Mouse (Mus musculus): ENCODE measurements around the gene Ppm1e. TPM values are rescaled to one million over a fixed set of nuclear protein-coding genes. Genes with fewer than 3 reads are reported as not detected.

Ppm1e gene
- polyA plus RNA-seq, 1 experiment from 2014 or later = 22.6 TPM

DNA sequence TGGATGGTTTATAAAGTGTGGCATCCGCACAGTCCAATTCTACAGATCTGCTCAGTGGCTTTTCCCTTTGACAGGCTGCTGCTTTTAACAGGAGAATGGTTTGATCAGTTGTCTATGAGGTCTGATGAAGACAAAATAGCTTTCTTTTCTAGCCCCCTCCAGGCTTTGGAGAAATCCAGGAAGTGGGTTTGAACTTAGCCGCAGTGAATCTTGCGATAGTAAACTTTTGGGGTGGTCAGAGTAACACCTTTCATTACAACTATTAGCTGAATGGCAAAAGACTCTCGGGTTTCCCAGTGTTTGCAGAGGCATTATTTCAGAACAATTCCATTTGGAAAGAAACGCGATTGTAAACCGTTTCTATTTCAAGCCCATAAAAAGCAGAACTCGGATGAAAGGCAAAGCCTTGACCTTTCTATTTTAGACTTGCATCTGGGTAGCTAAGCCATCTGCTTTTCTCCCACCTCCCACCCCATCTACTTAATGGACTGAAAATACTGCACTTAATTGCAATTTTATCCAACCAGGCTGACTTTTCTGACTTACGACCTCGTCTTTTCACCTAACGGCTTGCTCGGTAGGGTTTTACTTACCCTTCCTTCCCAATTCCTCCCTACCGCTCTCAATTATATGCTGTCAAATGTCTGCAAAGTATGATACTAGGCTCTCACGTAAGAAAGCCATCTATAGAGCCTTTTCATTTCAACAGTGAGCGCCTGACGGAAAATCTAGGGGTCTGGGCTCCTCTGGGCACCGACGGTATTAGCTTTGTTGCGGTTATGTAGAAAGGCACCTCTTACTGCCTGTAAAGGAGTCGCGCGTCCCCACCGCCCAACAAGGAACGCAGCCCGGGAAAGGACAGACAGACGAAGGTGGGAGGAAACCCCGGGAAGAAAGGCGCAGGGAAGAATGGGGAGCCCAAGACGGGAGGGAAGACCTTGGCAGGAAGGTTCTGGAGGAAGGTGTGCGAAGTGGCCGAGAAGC, 1.2 kb downstream of the Ppm1e start:
- Histone ChIP-seq H3K4me1 (replicated peaks) (peaks cover 23% of the 10 kb centered on the region), H3K36me3 (peaks cover 8% of the 10 kb centered on the region), H3K9ac (peak overlapping the region; percentile 95), H3K4me3 (peak overlapping the region; percentile 94), H3K4me2 (peak overlapping the region; percentile 79), H3K27me3 (no peaks in the 10 kb centered on the region), H3K9me3 (no peaks in the 10 kb centered on the region), H3K27ac (peak overlapping the region; percentile 93)
- peak; percentile 19; the same call in 1 of the 2 replicates for ATAC-seq (ENCODE audit: low FRiP score)
- WGBS = 4% methylated on average over 31 of the region's 31 CpGs

DNA sequence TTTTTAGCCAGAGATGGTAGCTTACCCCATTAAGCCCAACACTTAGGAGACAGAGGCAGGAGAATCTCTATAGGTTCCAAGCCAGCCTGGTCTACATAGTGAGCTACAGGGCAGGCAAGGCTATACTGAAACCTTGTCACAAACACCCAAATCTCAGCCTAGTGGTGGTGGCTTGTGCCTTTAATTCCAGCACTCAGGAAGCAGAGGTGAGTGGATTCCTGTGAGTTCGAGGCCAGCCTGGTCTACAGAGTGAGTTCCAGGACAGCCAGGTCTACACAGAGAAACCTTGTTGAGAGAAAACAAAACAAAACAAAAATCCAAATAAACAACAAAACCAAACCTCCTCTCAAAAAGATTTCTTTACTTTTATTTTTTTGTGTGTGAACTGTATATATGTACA, 4.0 kb downstream of the Ppm1e start:
- no peak overlapping the region for H3K4me3 ChIP-seq
- H3K4me1 ChIP-seq (replicated peaks) = peaks cover 23% of the 10 kb centered on the region
- H3K9ac ChIP-seq = no peak overlapping the region
- ATAC-seq (ENCODE audit: low FRiP score) = no peak
- no peak overlapping the region for H3K4me2 ChIP-seq
- 83% methylated on average over 1 of the region's 1 CpGs for WGBS
- no peaks in the 10 kb centered on the region for H3K27me3 ChIP-seq
- H3K9me3 ChIP-seq = no peaks in the 10 kb centered on the region
- peaks cover 14% of the 10 kb centered on the region for H3K36me3 ChIP-seq
- H3K27ac ChIP-seq = no peak overlapping the region

DNA sequence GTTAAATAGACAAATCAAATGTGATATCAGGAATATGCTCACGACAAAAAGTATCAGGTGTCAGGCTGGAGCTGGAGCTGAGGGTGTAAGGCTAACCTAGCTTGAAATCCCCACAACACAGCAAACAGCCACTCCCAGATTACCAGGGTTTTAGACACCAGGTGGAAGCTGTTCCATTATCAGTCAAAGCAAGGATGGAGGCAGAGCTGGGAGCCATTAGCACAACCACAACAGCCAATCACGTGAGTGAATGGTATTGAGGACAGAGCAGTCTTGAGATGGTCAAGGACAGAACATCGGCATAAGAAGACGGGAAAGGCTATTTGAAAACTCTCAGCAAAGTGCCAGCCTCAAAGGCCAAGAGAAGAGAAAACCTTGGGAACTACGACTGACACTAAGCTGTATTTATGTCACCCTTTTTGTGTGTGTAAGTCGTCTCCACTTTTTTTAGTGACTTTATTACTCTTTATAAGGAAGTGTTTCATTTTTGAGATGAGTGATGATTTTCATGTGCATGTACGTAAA, 5.1 kb downstream of the Ppm1e start:
- no peak overlapping the region for H3K4me3 ChIP-seq
- H3K27me3 ChIP-seq = no peaks in the 10 kb centered on the region
- no peak overlapping the region for H3K4me2 ChIP-seq
- no peak for ATAC-seq (ENCODE audit: low FRiP score)
- no peak overlapping the region for H3K27ac ChIP-seq
- peaks cover 14% of the 10 kb centered on the region for H3K4me1 ChIP-seq (replicated peaks)
- WGBS = 85% methylated on average over 7 of the region's 7 CpGs
- no peaks in the 10 kb centered on the region for H3K9me3 ChIP-seq
- peaks cover 14% of the 10 kb centered on the region for H3K36me3 ChIP-seq
- H3K9ac ChIP-seq = no peak overlapping the region

DNA sequence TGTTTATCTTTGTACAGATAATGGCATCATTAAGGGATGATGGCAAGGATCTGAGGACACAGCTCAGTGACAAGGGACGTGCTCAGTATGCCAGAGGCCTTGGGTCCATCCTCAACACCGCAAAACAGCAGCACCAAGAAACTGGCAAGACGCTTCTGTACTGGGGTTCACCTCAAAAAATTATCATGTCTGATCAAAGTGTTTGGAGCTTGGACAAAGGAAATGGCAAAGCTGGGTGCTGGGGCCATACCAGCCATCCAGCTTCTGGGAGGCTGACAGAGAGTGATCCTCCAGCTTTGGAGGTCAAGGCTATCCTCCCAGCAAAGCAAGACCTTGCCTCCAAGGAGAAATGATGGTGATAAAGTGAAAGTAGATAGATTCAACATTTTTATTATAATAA, 32.4 kb downstream of the Ppm1e start:
- Histone ChIP-seq H3K9ac (no peak overlapping the region), H3K9me3 (no peaks in the 10 kb centered on the region), H3K27ac (no peak overlapping the region), H3K36me3 (peaks cover 7% of the 10 kb centered on the region; the same call in 1 of the 2 replicates), H3K4me3 (no peak overlapping the region), H3K27me3 (no peaks in the 10 kb centered on the region), H3K4me2 (no peak overlapping the region), H3K4me1 (replicated peaks) (no peaks in the 10 kb centered on the region; the same call in 1 of the 2 replicates)
- ATAC-seq (ENCODE audit: low FRiP score) = no peak
- WGBS = 90% methylated on average over 3 of the region's 3 CpGs

DNA sequence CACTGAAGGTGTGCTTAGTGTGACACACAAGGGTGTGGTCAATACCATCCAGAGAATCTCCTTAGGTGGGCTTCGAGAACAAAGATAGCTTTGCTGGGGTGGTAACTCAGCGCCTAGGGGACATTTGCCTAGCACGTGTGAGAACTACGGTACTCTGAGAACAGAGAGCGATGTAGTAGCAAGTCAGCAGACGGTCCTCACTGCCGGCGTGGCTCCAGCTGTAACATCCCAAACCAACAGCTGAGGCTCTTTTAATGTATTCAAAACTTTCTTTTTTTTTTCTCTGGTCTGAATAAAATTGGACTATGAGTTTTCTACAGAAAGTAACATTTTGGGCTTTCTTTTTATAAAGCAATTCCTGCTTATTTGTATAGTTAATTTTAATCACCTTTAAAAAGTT, 36.3 kb downstream of the Ppm1e start:
- Histone ChIP-seq H3K4me1 (replicated peaks) (peaks cover 13% of the 10 kb centered on the region; the same call in 1 of the 2 replicates), H3K9ac (no peak overlapping the region), H3K36me3 (no peaks in the 10 kb centered on the region), H3K27me3 (no peaks in the 10 kb centered on the region), H3K27ac (no peak overlapping the region), H3K4me3 (no peak overlapping the region), H3K4me2 (no peak overlapping the region), H3K9me3 (no peaks in the 10 kb centered on the region)
- ATAC-seq (ENCODE audit: low FRiP score) = no peak
- 49% methylated on average over 8 of the region's 8 CpGs for WGBS

DNA sequence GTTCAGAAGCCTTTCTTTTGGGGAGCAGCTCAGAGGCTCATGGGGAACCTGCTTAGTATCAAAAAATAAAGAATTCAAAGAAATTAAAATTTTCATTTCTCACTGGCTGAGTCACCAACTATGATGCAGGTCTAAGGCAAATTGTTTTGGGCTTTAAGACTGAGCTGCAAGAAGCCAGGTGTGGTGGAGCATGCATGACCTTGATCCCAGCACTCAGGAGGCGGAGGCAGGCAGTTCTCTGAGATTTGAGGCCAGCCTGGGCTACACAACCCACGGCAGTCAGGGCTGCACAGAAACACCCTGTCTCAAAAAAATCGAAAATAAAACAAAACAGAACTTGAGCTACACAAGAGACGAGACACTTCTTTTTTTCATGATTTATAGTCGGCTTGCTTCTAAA, 38.8 kb downstream of the Ppm1e start:
- H3K27ac ChIP-seq = 0 out of 2 replicates have a peak overlapping the region, but pooled peaks have one; percentile 5
- peaks cover 13% of the 10 kb centered on the region; the same call in 1 of the 2 replicates for H3K4me1 ChIP-seq (replicated peaks)
- ATAC-seq (ENCODE audit: low FRiP score) = no peak
- H3K27me3 ChIP-seq = no peaks in the 10 kb centered on the region
- H3K4me2 ChIP-seq = no peak overlapping the region
- H3K9me3 ChIP-seq = no peaks in the 10 kb centered on the region
- no peaks in the 10 kb centered on the region for H3K36me3 ChIP-seq
- no peak overlapping the region for H3K9ac ChIP-seq
- no peak overlapping the region for H3K4me3 ChIP-seq
- WGBS = 82% methylated on average over 5 of the region's 5 CpGs

DNA sequence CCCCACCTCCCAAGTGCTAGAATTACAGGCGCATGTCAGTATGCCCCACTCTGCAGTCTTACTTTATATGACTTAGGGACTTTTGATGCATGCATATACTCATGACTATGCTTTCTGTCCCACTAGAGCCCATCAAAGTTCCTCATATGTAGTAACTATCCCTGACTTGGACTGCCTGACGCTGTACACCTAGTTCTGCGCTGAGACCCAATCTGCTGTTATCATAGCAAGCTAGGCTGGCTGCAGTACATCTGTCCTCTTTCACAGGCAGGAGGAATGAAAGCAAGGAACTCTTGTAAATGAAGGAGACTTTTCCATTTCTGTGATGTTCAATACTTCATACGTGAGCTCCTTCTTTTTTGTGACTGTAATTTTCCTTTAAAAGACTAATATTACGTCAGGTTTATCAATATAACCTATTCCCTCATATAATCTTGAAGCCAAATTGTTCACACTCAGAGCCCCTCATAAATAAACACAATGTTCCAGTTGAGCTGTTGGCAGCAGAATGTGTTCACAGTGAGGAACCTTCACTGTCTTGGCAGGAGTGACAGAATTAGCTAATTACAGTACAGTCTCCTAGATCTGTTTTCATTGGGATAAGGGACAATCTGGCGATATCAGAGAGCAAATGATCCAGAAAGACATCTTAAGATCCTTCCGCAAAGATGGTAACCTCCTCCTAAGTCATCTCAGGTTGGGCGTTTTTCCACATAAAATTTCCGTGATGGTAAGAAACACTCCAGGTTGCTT, 39.7 kb downstream of the Ppm1e start:
- 83% methylated on average over 9 of the region's 9 CpGs for WGBS
- no peak for ATAC-seq (ENCODE audit: low FRiP score)
- no peak overlapping the region for H3K4me2 ChIP-seq
- no peak overlapping the region for H3K4me3 ChIP-seq
- no peaks in the 10 kb centered on the region for H3K36me3 ChIP-seq
- no peak overlapping the region for H3K9ac ChIP-seq
- H3K27ac ChIP-seq = no peak overlapping the region; the same call in 1 of the 2 replicates
- H3K27me3 ChIP-seq = no peaks in the 10 kb centered on the region
- H3K4me1 ChIP-seq (replicated peaks) = peaks cover 13% of the 10 kb centered on the region; the same call in 1 of the 2 replicates
- no peaks in the 10 kb centered on the region for H3K9me3 ChIP-seq

DNA sequence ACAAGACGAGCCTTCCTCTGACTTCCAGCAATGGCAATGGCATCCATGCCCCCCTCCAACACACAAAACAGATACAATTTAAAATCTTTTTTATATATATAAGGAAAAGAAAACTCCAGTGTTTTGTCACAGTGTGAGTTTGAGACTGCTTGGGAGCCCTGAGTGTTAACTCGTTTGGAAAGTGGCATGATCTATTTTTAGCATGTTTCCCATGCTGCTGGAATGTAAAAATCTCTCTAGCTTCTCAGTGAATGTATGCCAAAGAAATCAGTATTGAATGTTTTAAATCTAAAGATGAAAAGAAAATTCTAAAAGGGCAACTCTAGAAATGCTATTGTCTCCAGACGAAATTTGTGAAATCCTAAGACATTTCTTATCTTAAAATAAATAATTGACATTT, 45.3 kb downstream of the Ppm1e start:
- Histone ChIP-seq H3K9me3 (no peaks in the 10 kb centered on the region), H3K27me3 (no peaks in the 10 kb centered on the region)
- 71% methylated on average over 3 of the region's 3 CpGs for WGBS

DNA sequence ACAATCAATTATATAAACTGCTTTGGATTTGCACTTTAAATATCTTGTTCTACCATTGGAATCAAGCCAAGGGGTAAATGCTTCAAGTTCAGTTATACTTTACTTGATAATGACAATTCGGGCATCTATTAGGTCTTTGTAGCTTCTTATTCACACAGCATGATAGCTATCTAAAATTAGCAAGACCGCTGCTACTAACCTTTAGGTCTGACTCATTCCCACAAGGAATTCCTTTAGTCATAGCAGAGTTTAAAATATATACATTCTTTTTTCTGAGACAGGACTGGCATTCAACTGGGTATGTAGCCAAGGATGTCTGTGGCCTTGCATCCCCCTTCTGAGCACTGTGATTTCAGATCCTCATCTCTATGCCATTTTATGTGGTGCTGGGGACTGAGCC, 48.5 kb downstream of the Ppm1e start:
- Histone ChIP-seq H3K36me3 (no peaks in the 10 kb centered on the region), H3K27me3 (no peaks in the 10 kb centered on the region), H3K4me1 (replicated peaks) (no peaks in the 10 kb centered on the region), H3K9ac (no peak overlapping the region), H3K4me2 (no peak overlapping the region), H3K27ac (no peak overlapping the region), H3K9me3 (no peaks in the 10 kb centered on the region), H3K4me3 (no peak overlapping the region)
- no peak for ATAC-seq (ENCODE audit: low FRiP score)
- 95% methylated on average over 2 of the region's 2 CpGs for WGBS

More for the DNA sequence above, 45.3 kb downstream of the Ppm1e start:
- H3K4me3 ChIP-seq = no peak overlapping the region
- H3K27ac ChIP-seq = no peak overlapping the region
- H3K4me2 ChIP-seq = no peak overlapping the region
- 0 out of 2 replicates have a peak, but pooled peaks cover 4% of the 10 kb centered on the region for H3K4me1 ChIP-seq (replicated peaks)
- no peak for ATAC-seq (ENCODE audit: low FRiP score)
- H3K9ac ChIP-seq = no peak overlapping the region
- H3K36me3 ChIP-seq = no peaks in the 10 kb centered on the region

DNA sequence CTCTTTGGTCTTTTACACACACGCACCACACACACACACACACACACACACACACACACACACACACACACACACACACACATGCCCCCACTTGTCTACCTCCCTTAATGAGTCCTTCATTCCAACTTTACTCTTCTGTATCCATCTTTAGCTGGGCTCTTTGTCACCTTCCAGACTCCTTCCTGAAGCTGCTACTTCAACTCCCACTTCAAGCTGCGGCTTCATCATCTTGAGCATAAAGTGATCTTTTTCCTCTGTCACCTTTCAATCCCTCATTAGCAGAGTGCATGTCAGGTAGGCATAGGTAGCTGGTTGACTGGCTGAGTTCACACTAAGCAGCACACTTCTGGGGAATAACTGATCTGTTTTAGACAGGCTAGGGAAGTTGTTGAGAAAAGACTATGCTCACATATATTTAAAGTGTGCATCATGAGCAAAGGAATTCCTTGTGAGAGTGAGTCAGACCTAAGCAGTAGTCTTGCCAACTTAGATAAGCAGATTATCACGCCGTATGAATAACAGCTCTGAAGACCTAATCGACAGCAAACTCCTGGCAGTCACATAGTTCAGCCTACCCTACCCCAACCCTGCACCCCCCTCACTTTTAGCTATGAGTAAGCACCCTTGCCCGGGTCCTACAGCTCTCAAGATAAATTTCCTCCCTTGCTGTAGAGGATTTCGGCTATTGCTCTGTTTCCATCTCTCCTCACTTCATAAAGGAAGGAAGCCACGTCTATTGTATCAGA, 49.3 kb downstream of the Ppm1e start:
- no peaks in the 10 kb centered on the region for H3K27me3 ChIP-seq
- H3K4me3 ChIP-seq = no peak overlapping the region
- ATAC-seq (ENCODE audit: low FRiP score) = no peak
- H3K27ac ChIP-seq = no peak overlapping the region
- no peaks in the 10 kb centered on the region for H3K9me3 ChIP-seq
- H3K4me2 ChIP-seq = no peak overlapping the region
- H3K9ac ChIP-seq = no peak overlapping the region
- WGBS = 87% methylated on average over 8 of the region's 8 CpGs
- no peaks in the 10 kb centered on the region for H3K36me3 ChIP-seq
- H3K4me1 ChIP-seq (replicated peaks) = no peaks in the 10 kb centered on the region

DNA sequence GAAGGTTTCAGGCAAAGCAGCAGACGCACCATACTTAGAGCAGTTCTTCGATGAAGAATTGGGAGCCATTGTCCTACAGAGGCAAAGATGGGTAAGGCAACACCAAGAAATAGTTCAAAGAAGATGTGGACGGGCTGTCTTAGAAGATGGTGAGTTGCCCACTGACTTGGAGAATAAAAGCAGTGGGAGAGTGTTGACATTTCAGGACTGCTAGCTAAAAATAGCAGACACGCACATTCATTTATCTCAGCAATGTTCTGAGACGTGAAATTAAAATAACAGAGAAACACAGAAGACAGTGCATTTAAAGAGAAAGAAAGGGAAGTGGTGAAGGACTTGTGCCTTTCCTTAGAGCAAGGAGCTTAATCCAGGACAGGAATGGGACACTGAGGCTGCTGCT, 59.8 kb downstream of the Ppm1e start:
- 80% methylated on average over 5 of the region's 5 CpGs for WGBS
- H3K36me3 ChIP-seq = no peaks in the 10 kb centered on the region
- H3K4me2 ChIP-seq = no peak overlapping the region
- ATAC-seq (ENCODE audit: low FRiP score) = no peak
- H3K4me3 ChIP-seq = no peak overlapping the region
- H3K9me3 ChIP-seq = no peaks in the 10 kb centered on the region
- 0 out of 2 replicates have a peak, but pooled peaks cover 7% of the 10 kb centered on the region for H3K4me1 ChIP-seq (replicated peaks)
- no peaks in the 10 kb centered on the region for H3K27me3 ChIP-seq
- no peak overlapping the region for H3K9ac ChIP-seq
- H3K27ac ChIP-seq = no peak overlapping the region
